Comparison of ENCODE assay signal across 11 mouse cellular contexts in the genomic region with DNA sequence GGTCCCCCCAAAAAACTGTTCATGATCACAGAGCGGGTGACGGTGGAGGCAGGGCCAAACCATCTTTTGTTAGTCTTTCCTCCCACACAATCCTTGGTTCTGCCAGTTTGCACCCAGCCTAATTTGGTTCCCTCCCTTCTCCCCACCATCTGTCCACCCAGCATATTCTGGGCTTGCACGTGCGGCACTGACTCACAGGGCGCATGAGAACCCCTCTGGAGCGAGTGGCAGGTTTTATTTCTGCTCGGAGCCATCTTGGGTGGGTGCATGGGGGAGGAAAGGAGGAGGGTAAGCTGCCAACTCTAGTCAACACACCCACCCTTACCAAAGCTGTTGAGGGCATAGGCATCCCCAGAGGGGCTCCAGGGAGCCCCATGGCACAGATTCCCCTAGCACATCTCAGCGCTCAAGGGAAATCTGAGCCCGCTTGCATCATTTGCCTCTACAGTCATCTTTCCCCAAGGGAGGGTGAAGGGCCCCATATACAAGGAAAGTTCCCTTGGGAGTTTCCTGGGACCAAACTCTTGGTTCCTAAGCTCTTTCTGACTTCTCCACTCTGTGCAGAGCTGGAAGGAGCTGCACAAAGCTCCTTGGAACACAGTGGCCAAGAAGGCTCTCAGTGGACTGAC.
A peak's percentile ranks its signal among the peaks of the same experiment; 100 is the strongest.
DNase-seq lines count a peak whose midpoint lies in the region; ATAC-seq and TF ChIP-seq lines count a peak whose summit lies in the region.
"Had no signal": no experiment of that assay in that cellular context is flagged by ENCODE, and none has a peak within 500 bp of the region (broad histone marks: within the 10 kb centered on the region; RNA-seq: fewer than 3 reads in every experiment).

No protein-coding gene starts in this region.

- no peaks in the 10 kb centered on the region for H3K79me3 ChIP-seq in C2C12 (ENCODE audit: low read depth)

- H3ac ChIP-seq in C2C12 (ENCODE audit: control insufficient read depth, insufficient read length, low read depth): no peak overlapping the region

- no peak overlapping the region for H3K9ac ChIP-seq in midbrain, embryonic 14.5 days (replicated peaks; ENCODE audit: low read length)
- H3K9ac ChIP-seq in kidney, embryonic 15.5 days: no peak overlapping the region
- H3K9ac ChIP-seq: liver, embryonic 13.5 days had no signal

- intact Hi-C loops in left cerebral cortex, postnatal 36 days (cut with DNase I): no loop called here

- WGBS in midbrain, embryonic 14.5 days: 93% methylated on average over 9 of the region's 9 CpGs
- 79% methylated on average over 9 of the region's 9 CpGs for WGBS in kidney, embryonic 15.5 days

- H3K4me2 ChIP-seq in midbrain, embryonic 14.5 days (ENCODE audit: low read length): no peak overlapping the region
- no peak overlapping the region for H3K4me2 ChIP-seq in kidney, embryonic 15.5 days
- H3K4me2 ChIP-seq: liver, embryonic 13.5 days had no signal

- no peaks in the 10 kb centered on the region for H3K4me1 ChIP-seq in midbrain, embryonic 14.5 days (ENCODE audit: control insufficient read depth, insufficient read depth, low read length)
- H3K4me1 ChIP-seq in kidney, embryonic 15.5 days: no peaks in the 10 kb centered on the region
- H3K4me1 ChIP-seq: liver, embryonic 13.5 days had no signal

- no peaks in the 10 kb centered on the region for H3K79me2 ChIP-seq in C2C12 (ENCODE audit: control insufficient read depth, insufficient read depth)

- DNase-seq in cerebellum, adult 8-10 months: peak; percentile 33
- peak; percentile 73 to 84 for DNase-seq in layer of hippocampus, adult 2 months (ENCODE audit: low spot score in 2 of 2)
- peak; percentile 88 to 90 for DNase-seq in left cerebral cortex, postnatal 36 days (ENCODE audit: low spot score in 2 of 2)
- no peak for DNase-seq in urinary bladder, postnatal 14 days (ENCODE audit: low spot score)
- no peak for DNase-seq in urinary bladder, postnatal 10 days (ENCODE audit: low spot score)
- no peak for DNase-seq in midbrain, embryonic 14.5 days
- DNase-seq: gastrocnemius, postnatal 10 days; kidney, adult 11 months; liver, embryonic 13.5 days had no signal

- no peak for TF ChIP-seq CTCF in C2C12 (IDR thresholded peaks at IDR 0.05; ENCODE audit: control insufficient read depth, insufficient read depth, insufficient read length)
- TF ChIP-seq CTCF in layer of hippocampus, adult 2 months (conservative IDR thresholded peaks at IDR 0.05): no peak

- ATAC-seq in midbrain, embryonic 14.5 days (ENCODE audit: low FRiP score, low TSS enrichment): no peak
- ATAC-seq in kidney, embryonic 15.5 days (replicated peaks; ENCODE audit: low FRiP score): no peak

- no peaks in the 10 kb centered on the region for H3K27me3 ChIP-seq in C2C12 (ENCODE audit: control insufficient read depth, insufficient read depth, insufficient read length)
- no peaks in the 10 kb centered on the region for H3K27me3 ChIP-seq in midbrain, embryonic 14.5 days (ENCODE audit: control insufficient read depth, insufficient read depth, low read length)
- H3K27me3 ChIP-seq in kidney, embryonic 15.5 days: no peaks in the 10 kb centered on the region
- H3K27me3 ChIP-seq: liver, embryonic 13.5 days had no signal

- H3K9me3 ChIP-seq in midbrain, embryonic 14.5 days (ENCODE audit: control insufficient read depth, low read length): no peaks in the 10 kb centered on the region
- H3K9me3 ChIP-seq in kidney, embryonic 15.5 days (replicated peaks): no peaks in the 10 kb centered on the region
- H3K9me3 ChIP-seq: liver, embryonic 13.5 days had no signal

- no peak overlapping the region for H3K27ac ChIP-seq in layer of hippocampus, adult 2 months
- H3K27ac ChIP-seq in midbrain, embryonic 14.5 days (replicated peaks; ENCODE audit: low read depth, low read length): no peak overlapping the region
- no peak overlapping the region for H3K27ac ChIP-seq in kidney, embryonic 15.5 days
- H3K27ac ChIP-seq: liver, embryonic 13.5 days had no signal

- no peaks in the 10 kb centered on the region for H3K36me3 ChIP-seq in C2C12 (ENCODE audit: control insufficient read depth, insufficient read depth)
- no peaks in the 10 kb centered on the region for H3K36me3 ChIP-seq in midbrain, embryonic 14.5 days (ENCODE audit: control insufficient read depth, insufficient read depth, low read length)
- H3K36me3 ChIP-seq in kidney, embryonic 15.5 days: no peaks in the 10 kb centered on the region
- H3K36me3 ChIP-seq: liver, embryonic 13.5 days had no signal

- H3K4me3 ChIP-seq in C2C12 (ENCODE audit: insufficient read depth, poor library complexity, severe bottlenecking): no peak overlapping the region
- H3K4me3 ChIP-seq in layer of hippocampus, adult 2 months: no peak overlapping the region
- no peak overlapping the region for H3K4me3 ChIP-seq in midbrain, embryonic 14.5 days (replicated peaks; ENCODE audit: low read depth, low read length)
- H3K4me3 ChIP-seq in kidney, embryonic 15.5 days (replicated peaks): no peak overlapping the region
- H3K4me3 ChIP-seq: liver, embryonic 13.5 days had no signal

TF ChIP-seq in C2C12, 6 proteins besides CTCF, POLR2A, EP300 and RAD21:
- TF ChIP-seq CEBPB (IDR thresholded peaks at IDR 0.05; ENCODE audit: low read depth) (peak; percentile 89), MYOD1 (IDR thresholded peaks at IDR 0.05; ENCODE audit: control insufficient read depth, insufficient read length, low read depth) (peak; percentile 61), FOSL1 (IDR thresholded peaks at IDR 0.05; ENCODE audit: insufficient read depth, low read length, poor library complexity, severe bottlenecking) (no peak), MAX (IDR thresholded peaks at IDR 0.05) (peak; percentile 73)

Comparison
In these comparisons a context has a peak if more than half of its experiments do, and no peak if none do; other contexts are left out.
1. DNase-seq: peak in cerebellum, adult 8-10 months (single experiment), layer of hippocampus, adult 2 months (2 of 2) and left cerebral cortex, postnatal 36 days (2 of 2); none in urinary bladder, postnatal 14 days (single experiment), urinary bladder, postnatal 10 days (single experiment) and midbrain, embryonic 14.5 days (single experiment).